Mouse (Mus musculus) forebrain, embryonic 16.5 days (tissue): ENCODE results near the gene Ank2. TPM values are rescaled to one million over a fixed set of nuclear protein-coding genes. Genes with fewer than 3 reads are reported as not detected.

Source experiments
- ATAC-seq: fragments of 200-750 bp; cut with Nextera tagmentation; 2 replicates; pipeline ENCODE4 v1.8.0; 2017; ENCODE audit warnings: mild to moderate bottlenecking, moderate library complexity
- H3K27ac ChIP-seq: fragments of 300-500 bp; sonication (generic); 2 replicates; pipeline ENCODE4 v1.5.1; 2014; ENCODE audit warnings: low read length, control low read depth
- H3K27me3 ChIP-seq: fragments of 300-500 bp; sonication (generic); replicated peaks from 2 replicates; pipeline ENCODE4 v1.6.1; 2014; ENCODE audit warnings: low read length; ENCODE audit not compliant: control insufficient read depth, insufficient read depth
- H3K36me3 ChIP-seq: fragments of 300-500 bp; sonication (generic); 2 replicates; pipeline ENCODE4 v1.6.1; 2014; ENCODE audit not compliant: control insufficient read depth, insufficient read depth
- H3K4me1 ChIP-seq: fragments of 300-500 bp; sonication (generic); replicated peaks from 2 replicates; pipeline ENCODE4 v1.6.1; 2014; ENCODE audit warnings: low read length; ENCODE audit not compliant: control insufficient read depth, insufficient read depth
- H3K4me2 ChIP-seq: fragments of 300-500 bp; sonication (generic); 2 replicates; pipeline ENCODE4 v1.6.1; 2014; ENCODE audit warnings: mild to moderate bottlenecking, low read length, control low read depth
- H3K4me3 ChIP-seq: fragments of 300-500 bp; sonication (generic); replicated peaks from 2 replicates; pipeline ENCODE4 v1.5.1; 2014; ENCODE audit warnings: mild to moderate bottlenecking, low read length, control low read depth
- H3K9ac ChIP-seq: fragments of 300-500 bp; sonication (generic); replicated peaks from 2 replicates; pipeline ENCODE4 v1.6.1; 2014; ENCODE audit warnings: low read depth, low read length, control low read depth
- H3K9me3 ChIP-seq: fragments of 300-500 bp; sonication (generic); 2 replicates; pipeline ENCODE4 v1.6.1; 2016; ENCODE audit warnings: low read length; ENCODE audit not compliant: control insufficient read depth
- WGBS: fragments of 180-500 bp; shearing (Covaris S2); extraction: QIAGEN DNeasy Blood & Tissue Kit; methylation state at CpG from one replicate; pipeline ENCODE4 v1.1.7; 2014; 5-methylcytosine and 5-hydroxymethylcytosine counted together
- polyA plus RNA-seq: library from polyadenylated mRNA; unstranded; fragments of >200 nt; fragmentation: Nextera tagmentation; extraction: Ambion mirVana; gene quantifications from 2 replicates; pipeline ENCODE4 v1.2.1, GENCODE M21; 2015

The Ank2 gene
- polyA plus RNA-seq, 1 experiment from 2014 or later, result 201 TPM

DNA sequence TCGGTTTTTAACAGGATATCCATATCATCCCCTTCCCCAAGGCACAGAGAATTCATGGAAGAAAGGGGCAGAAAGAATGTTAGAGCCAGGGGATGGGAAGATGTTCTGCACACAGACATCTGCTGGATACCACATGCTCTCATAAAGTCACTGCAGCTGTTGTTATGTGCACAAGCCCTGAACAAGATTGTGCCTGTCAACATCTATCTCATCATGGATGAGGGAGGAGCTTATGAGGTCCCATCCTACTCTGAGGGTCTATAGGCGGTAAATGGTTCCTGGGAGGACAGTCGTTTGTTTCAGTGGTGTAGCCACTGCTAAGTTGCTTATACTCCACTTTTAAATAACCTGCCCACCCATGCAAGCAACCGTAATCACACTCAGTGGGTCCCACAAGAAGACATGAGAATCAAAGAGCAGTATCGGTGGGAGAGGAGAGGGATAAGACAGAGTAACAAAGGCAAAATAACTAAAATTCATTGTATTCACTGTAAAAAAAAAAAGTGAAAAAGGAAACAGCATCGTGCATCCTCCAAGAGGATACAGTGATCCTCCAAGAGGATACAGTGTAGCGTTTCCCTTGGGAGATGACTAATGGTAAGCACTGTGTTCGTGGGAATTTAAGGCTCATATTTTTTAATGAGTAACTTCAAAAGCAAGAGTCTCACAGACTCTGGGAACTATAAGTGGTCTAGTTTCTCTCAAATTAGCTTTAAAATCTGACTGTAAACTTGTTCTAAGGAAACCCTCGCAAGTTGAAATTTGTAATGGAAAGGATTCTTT lies 136.3 kb downstream of the Ank2 start:
- H3K4me2 ChIP-seq, result no peak overlapping the region
- ATAC-seq, result peak; percentile 24; the same call in 1 of the 2 replicates
- WGBS, result 85% methylated on average over 9 of the region's 9 CpGs
- H3K36me3 ChIP-seq, result no peaks in the 10 kb centered on the region
- no peak overlapping the region for H3K4me3 ChIP-seq
- H3K27me3 ChIP-seq, result no peaks in the 10 kb centered on the region
- H3K9ac ChIP-seq, result no peak overlapping the region
- H3K4me1 ChIP-seq, result peaks cover 6% of the 10 kb centered on the region; the same call in 1 of the 2 replicates
- no peaks in the 10 kb centered on the region for H3K9me3 ChIP-seq
- no peak overlapping the region for H3K27ac ChIP-seq

DNA sequence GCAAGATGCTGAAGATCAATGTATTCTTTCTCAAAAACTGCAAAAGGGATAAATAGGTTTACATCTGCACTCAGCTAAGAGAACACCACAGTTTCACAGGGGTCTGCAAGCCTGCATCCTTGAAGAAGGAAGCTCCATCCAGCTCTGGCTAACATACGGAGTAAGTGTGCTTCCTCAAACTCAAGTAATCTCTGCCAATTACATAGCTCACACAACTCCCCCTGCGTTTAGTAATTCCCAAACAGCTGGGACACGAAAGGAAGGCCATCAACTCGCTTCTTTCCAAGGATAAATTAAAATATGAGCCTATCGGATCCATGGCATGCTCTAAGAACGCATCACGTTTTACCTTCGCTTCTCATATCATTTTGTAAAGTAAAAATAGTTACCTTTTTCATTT lies 137.3 kb downstream of the Ank2 start:
- no peaks in the 10 kb centered on the region for H3K36me3 ChIP-seq
- H3K4me3 ChIP-seq, result no peak overlapping the region
- 64% methylated on average over 8 of the region's 8 CpGs for WGBS
- no peaks in the 10 kb centered on the region for H3K27me3 ChIP-seq
- H3K9ac ChIP-seq, result no peak overlapping the region
- H3K4me1 ChIP-seq, result peaks cover 6% of the 10 kb centered on the region; the same call in 1 of the 2 replicates
- ATAC-seq, result no peak
- no peak overlapping the region for H3K4me2 ChIP-seq
- H3K27ac ChIP-seq, result no peak overlapping the region
- H3K9me3 ChIP-seq, result no peaks in the 10 kb centered on the region

DNA sequence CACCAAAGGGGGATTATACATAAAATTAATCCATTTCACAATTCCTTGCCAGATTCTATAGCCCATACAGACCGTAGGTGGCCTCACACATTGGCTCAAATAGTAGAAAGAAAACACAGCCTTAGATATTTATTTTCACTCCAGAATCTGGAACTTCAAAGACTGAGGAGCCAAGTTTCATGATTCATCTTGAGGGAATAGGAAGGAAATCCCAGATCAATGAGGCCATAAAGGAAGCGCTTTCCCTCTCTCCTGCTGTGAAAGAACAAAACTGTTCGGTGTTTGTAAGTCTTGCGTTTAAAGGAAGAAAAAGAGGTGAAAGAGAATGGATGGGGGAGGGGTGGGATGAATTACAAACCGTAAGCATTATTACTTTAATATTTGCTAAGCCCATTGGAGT lies 137.8 kb downstream of the Ank2 start:
- H3K4me2 ChIP-seq, result no peak overlapping the region
- H3K36me3 ChIP-seq, result no peaks in the 10 kb centered on the region
- no peak overlapping the region for H3K4me3 ChIP-seq
- no peak overlapping the region for H3K27ac ChIP-seq
- no peak for ATAC-seq
- H3K27me3 ChIP-seq, result no peaks in the 10 kb centered on the region
- no peak overlapping the region for H3K9ac ChIP-seq
- WGBS, result 24% methylated on average over 5 of the region's 5 CpGs
- peaks cover 6% of the 10 kb centered on the region; the same call in 1 of the 2 replicates for H3K4me1 ChIP-seq
- no peaks in the 10 kb centered on the region for H3K9me3 ChIP-seq

DNA sequence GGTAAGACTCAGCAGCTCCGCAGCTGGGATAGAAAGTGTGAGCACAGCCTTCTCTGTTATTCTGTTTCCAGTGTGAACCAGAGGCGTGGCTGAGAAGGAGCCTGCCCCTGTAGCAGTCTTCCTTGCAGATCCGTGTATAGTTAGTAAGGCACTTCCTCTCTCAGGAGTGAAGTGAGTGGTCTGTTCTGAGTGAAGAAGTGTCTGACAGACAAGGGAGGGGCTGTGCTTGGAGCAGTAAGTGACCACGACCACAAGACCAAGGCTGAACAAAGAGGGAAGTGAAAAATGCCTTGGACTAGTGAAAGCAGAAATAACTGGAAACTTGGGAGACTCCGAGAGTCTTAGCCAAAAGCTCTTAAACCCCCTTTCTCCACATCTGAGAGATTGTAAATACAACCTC lies 143.9 kb downstream of the Ank2 start:
- no peak overlapping the region for H3K4me3 ChIP-seq
- no peak overlapping the region for H3K27ac ChIP-seq
- H3K36me3 ChIP-seq, result no peaks in the 10 kb centered on the region
- 44% methylated on average over 5 of the region's 5 CpGs for WGBS
- no peaks in the 10 kb centered on the region for H3K27me3 ChIP-seq
- ATAC-seq, result no peak
- no peak overlapping the region for H3K4me2 ChIP-seq
- no peak overlapping the region for H3K9ac ChIP-seq
- peaks cover 2% of the 10 kb centered on the region; the same call in 1 of the 2 replicates for H3K4me1 ChIP-seq
- H3K9me3 ChIP-seq, result no peaks in the 10 kb centered on the region

DNA sequence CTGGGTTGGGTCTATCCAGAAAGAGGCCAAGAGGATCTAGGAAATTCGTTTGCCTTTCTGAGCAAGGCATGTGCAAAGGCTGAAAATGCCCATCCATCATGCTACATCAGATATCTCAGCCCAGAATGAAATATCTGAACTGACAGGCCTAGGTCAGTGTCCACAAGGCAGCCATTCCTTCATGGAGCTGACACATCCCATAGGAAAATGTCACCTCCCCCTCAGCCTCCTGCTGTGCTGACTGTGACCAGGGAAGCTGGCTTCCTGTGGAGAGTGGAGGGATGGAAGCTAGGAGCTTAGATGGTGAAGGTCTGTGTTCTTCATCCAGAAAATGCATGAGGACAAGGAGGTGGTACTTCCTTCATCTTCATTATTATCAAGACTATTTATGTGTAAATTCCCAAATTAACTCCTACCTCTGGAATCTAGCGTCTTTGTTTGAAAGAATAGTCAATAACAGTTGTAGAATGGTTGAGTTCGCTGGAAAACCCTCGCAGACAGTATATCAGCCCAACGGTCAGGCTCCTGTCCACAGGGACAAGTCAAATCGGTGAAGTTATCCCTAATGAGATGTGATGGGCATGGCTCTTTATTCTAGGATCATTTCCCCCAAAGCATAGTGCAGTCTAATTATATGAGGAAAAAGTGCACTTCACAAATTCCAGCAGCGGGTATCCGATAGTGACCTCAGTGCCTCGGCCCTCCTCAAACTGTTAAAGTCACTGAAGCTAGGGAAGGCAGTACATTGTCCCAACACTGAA lies 148.4 kb downstream of the Ank2 start:
- no peaks in the 10 kb centered on the region for H3K36me3 ChIP-seq
- 92% methylated on average over 9 of the region's 9 CpGs for WGBS
- H3K4me3 ChIP-seq, result no peak overlapping the region

DNA sequence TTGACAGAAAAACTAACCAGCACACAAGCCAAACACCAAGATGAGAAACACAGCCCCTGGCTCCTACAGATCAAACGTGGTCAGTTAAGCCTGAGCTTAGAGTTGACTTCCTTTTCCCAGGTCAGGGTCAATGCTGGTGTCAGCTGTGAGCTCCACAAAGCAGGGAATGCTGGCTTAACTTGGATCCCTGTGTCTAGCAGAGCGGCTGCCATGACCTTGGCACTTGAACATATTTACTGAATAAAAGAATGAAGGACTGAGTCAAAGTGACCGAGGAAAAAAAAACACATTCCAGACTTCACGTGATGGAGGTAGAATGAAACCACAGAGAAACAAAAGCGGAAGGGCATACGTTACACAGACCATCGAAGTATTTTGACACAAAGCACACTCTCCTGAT lies 150.2 kb downstream of the Ank2 start:
- 80% methylated on average over 7 of the region's 7 CpGs for WGBS
- Histone ChIP-seq H3K4me3 (no peak overlapping the region), H3K27me3 (no peaks in the 10 kb centered on the region), H3K4me2 (no peak overlapping the region), H3K4me1 (no peaks in the 10 kb centered on the region), H3K9me3 (no peaks in the 10 kb centered on the region), H3K9ac (no peak overlapping the region), H3K27ac (no peak overlapping the region), H3K36me3 (no peaks in the 10 kb centered on the region)
- no peak for ATAC-seq

More for the DNA sequence above, 148.4 kb downstream of the Ank2 start:
- Histone ChIP-seq H3K9ac (no peak overlapping the region), H3K27ac (no peak overlapping the region), H3K4me2 (no peak overlapping the region), H3K27me3 (no peaks in the 10 kb centered on the region), H3K9me3 (no peaks in the 10 kb centered on the region), H3K4me1 (peaks cover 2% of the 10 kb centered on the region; the same call in 1 of the 2 replicates)
- ATAC-seq, result no peak

DNA sequence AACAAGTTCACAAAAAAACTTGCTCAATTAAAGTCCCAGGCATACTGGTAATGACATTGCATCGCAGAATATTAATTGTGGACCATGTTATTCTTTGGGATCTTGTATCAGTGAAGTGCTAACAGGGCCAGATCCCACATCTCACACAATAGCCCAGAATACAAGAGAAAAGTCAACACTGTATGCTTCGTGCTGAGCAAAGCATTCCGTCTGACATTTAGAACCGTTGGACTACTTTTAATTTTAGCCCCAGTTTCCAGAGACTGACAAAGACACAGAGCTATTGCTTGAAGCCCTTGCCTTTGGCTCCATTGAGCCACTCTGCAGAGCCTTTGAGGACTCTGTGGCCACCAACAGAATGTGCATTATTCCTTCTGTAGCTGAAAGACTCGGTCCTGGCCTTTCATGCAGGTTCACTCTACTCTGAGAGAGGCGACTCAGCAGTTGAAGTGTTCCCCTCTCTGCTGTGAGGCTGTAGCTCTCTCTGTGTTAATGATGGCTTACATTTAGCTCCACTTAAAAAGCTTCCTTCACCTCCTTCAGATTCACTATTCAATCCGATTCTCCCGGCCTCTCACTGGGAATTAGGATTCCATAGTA lies 153.2 kb downstream of the Ank2 start:
- Histone ChIP-seq H3K36me3 (no peaks in the 10 kb centered on the region), H3K27ac (no peak overlapping the region)
- peak; percentile 66; the same call in 1 of the 2 replicates for ATAC-seq

DNA sequence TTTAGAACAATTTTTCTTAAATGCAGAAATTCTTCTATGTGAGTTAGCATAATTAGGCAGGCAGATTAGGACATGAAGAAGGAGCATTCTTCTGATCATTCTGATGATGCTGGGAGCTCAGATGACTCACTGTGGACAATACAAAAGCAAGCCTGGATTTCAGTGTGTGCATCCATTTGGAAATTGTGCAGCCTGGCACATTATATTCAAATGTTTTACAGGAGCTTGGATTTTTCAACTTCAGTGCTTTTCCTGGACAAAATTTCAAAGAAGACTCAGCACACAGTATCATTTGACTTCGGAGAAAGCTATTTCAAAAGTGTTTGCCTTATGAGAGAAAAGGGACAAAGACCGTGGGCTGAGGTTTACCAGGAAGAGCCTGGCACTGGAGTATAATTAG lies 157.8 kb downstream of the Ank2 start:
- WGBS, result 55% methylated on average over 2 of the region's 2 CpGs

More for the DNA sequence above, 153.2 kb downstream of the Ank2 start:
- Histone ChIP-seq H3K4me2 (no peak overlapping the region), H3K9me3 (no peaks in the 10 kb centered on the region), H3K4me3 (no peak overlapping the region), H3K4me1 (no peaks in the 10 kb centered on the region; the same call in 1 of the 2 replicates), H3K27me3 (no peaks in the 10 kb centered on the region), H3K9ac (no peak overlapping the region)
- 42% methylated on average over 8 of the region's 8 CpGs for WGBS

DNA sequence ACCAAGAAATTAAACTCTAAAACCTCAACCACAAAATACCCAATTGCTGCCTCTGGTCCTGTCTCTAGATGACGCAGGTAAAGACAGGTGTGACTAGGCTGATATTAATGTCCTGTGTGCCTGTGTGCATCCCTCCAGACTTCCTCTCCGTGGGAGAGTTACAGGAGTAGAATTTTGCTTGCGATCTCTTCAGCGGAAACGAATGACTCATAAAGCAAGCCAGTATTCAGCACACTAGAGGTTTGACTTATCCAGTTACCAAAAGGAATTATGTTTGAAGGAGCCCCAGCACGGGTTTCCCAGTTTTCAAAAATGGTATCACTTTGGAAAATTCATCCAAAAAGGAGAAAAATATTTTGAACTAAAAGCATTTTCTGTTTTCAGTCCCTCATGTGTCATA lies 164.3 kb downstream of the Ank2 start:
- Histone ChIP-seq H3K9me3 (no peaks in the 10 kb centered on the region), H3K4me2 (no peak overlapping the region), H3K27ac (no peak overlapping the region), H3K9ac (no peak overlapping the region), H3K4me1 (no peaks in the 10 kb centered on the region), H3K27me3 (no peaks in the 10 kb centered on the region), H3K36me3 (no peaks in the 10 kb centered on the region), H3K4me3 (no peak overlapping the region)
- ATAC-seq, result no peak
- WGBS, result 90% methylated on average over 6 of the region's 6 CpGs

More for the DNA sequence above, 157.8 kb downstream of the Ank2 start:
- H3K4me3 ChIP-seq, result no peak overlapping the region
- no peaks in the 10 kb centered on the region; the same call in 1 of the 2 replicates for H3K4me1 ChIP-seq
- H3K9me3 ChIP-seq, result no peaks in the 10 kb centered on the region
- no peak overlapping the region for H3K4me2 ChIP-seq
- ATAC-seq, result no peak
- H3K27me3 ChIP-seq, result no peaks in the 10 kb centered on the region
- H3K9ac ChIP-seq, result no peak overlapping the region
- no peaks in the 10 kb centered on the region for H3K36me3 ChIP-seq
- no peak overlapping the region for H3K27ac ChIP-seq
